Mouse (Mus musculus) gastrocnemius, postnatal 14 days (tissue): ENCODE measurements around the gene Rrp7a. TPM values are rescaled to one million over a fixed set of nuclear protein-coding genes. Genes with fewer than 3 reads are reported as not detected.

Experiments used
- DNase-seq: peaks from one replicate; pipeline ENCODE4 v3.0.0; 2021; ENCODE audit warnings: mixed read lengths
- intact Hi-C: fragments of 180-260 bp; cut with DNase I; formaldehyde crosslinking; loops from one replicate; pipeline ENCODE4 v1.15.1; 2025; ENCODE audit warnings: low total_unique reads
- total RNA-seq, 2 experiments: library from RNA; stranded (reverse); gene quantifications; 2 replicates each; pipeline ENCODE4 v1.2.3; 2021

Gene Rrp7a
- total RNA-seq, 2 experiments from 2014 or later, result 40.2 to 41.2 TPM

DNA sequence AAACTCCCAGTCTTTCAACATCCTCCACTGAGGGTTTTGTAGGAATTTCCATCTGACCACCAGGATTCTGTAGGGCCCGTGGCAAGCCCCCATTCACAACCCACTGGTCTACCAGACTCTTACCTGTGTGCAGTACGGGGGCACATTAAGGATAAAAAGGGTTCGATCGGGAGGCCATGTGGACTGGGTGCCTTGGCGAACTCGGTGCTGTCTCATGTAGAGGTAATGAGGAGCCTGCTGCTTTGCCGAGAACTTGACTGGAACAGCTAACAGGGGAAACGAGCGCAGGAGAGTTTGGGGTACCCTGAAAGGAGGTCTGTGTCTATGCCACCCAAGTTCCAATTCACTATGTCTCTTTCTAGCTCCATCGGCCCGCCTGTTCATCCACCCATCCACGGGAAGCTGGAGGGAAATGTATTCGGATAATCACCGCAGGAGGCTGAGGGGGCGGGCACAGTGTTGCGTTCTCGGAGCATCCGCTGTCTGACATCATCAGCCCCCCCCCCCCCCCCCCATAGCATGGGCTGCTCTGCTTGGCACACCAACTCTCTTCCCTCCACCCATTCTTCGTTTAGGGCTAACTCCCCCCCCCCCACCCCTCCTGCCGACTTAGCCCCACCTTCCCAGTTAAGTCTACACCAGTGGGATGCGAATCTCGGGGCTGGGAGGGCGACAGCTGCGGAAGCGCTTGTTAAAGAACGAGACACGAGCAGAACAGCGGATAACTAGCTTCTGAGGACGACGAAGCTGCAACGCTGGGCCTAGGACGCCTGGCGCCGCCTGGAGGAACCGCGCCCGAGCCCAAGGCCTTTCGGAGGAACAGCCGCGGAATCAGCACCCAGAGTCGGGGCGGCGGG lies 664 bp downstream of the Rrp7a start:
- intact Hi-C loops, result no loop called here
- DNase-seq, result peak; percentile 38

DNA sequence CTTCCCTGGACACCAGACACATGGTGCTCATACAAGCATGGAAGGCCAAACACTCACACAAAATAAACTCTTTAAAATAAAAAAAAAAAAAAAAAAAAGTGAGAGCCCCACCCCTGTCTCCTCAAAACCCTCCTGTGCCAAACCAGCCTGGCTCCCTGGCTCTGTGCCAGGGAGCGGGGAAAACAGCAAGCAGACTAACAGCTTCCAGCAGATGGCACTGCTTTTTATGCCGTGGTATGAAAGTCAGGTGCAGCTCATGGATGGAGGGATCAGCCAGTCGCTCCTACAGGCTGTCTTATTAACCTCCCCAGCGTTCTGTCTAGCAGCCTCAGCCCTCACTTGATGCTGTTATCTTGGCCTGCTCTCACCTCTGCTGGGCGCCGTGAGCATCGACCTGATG lies 4.2 kb downstream of the Rrp7a start:
- intact Hi-C loops, result no loop called here
- DNase-seq, result no peak

DNA sequence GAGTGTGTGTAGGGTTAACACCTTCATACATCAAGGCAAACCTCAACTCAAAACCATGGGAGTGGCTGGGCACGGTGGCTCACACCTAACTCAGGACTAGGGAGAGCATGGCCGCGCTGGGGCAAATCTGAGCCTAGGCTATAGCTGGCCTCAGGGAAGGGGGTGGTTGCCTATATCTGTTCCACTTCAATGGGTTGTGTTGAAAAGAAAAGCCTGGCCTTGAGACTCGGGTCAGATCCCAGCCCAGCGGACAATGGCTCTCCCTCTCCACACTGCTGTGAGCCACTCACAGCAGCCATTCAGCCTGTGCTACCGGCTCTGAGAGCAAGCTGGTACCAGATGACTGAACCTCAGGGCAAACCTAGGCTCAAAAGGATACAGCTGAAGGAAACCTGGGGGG lies 7.5 kb downstream of the Rrp7a start:
- DNase-seq, result no peak
- intact Hi-C loops, result no loop called here

DNA sequence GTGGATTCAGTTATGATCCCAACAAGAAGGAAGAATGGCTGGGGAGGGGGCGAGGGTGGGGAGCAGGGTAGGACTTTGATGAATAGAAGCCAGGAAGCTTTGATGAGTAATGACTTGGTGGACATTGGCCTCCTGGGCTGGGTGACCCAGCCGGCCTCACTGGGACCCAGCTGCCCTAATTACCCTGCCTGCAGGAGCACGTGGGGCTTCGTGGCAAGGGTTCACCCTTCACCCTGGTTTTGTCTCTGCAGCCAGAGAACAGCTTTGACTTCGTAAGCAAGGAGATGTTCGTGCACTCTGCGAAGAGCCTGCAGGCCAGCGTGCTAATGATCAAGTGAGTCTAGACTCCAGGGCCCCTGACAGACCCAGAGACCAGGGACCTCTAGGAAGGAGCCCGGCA lies 8.5 kb downstream of the Rrp7a start:
- DNase-seq, result no peak
- intact Hi-C loops, result no loop called here

DNA sequence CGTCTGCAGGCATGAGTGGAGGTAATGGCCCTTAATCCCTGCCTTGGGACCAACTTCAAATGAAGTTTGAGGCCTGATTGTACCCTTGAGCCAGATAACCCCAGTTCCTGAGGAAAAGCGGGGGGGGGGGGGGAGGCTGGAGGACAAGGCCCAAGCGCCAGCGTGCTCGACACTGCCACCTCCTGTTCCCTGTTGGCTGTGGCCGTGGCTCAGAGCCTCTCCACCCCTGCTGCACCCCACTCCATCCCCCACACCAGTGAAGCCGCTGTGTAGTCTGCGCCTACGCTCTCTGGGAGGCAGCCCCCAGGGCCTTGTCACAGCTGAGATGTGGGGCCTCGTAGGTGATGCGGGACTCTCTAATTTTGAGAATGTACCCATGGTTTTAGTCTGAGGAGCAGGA lies 9.7 kb downstream of the Rrp7a start:
- intact Hi-C loops, result no loop called here
- DNase-seq, result peak; percentile 77

DNA sequence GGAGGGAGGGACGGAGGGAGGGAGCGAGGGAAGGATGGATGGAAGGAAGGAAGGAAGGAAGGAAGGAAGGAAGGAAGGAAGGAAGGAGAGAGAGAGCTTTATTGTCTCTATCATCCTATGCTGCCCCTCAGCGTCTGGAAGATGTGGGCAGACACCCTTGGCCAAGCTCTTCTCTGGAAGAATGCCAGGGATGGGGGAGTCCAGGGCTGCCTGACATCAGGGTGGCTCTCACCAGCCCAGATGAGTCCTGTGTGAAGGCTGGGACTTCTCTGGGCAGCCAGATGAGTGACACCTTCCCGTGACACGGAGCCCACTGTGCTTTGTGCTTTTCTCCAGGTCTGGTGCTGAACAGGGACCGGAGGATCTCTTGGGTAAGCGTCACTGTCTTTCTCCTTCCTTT lies 10.7 kb downstream of the Rrp7a start:
- intact Hi-C loops, result no loop called here
- DNase-seq, result no peak

DNA sequence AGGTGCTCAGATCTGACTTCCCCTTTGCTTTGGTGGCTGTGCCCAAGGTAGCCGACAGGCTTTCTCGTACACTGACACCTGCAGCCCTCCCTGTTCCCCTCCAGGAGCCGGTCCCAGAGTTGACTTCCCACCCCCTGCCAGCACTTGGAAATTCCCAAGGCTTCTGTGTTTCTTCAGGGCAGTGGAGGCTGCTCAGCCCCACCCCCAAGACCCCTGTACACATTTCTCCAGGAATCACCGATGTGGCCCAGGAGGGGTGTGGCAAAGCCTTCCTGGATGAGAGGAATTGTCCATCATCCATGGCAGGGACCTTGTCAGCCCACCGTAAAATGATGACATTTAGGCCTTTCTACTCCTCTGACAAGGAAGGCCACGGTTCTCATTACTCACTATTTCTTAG lies 11.3 kb downstream of the Rrp7a start:
- DNase-seq, result no peak
- intact Hi-C loops, result no loop called here

DNA sequence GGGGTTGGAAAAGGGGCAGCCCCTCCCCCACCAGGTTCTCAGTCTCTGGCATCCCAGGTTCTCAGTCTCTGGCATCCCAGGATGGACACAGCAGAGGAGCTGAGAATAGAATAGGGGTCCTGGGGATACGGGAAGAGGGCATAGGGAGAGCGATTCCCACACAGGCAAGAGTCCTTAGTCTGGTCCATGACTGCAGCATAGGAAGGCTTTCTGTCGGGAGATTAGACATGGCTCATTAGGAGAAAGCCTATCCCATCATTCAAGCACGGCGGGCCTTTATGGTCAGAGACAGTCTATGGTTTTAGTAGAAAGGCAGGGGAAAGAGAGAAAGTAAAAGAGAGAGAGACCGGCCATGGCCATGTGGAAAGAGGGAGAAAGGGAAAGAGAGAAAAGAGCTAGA lies 14.8 kb downstream of the Rrp7a start:
- DNase-seq, result no peak
- intact Hi-C loops, result loop anchor here (10.0 kb wide), 1 partner anchor 293 kb away; no protein-coding TSS in a partner anchor

DNA sequence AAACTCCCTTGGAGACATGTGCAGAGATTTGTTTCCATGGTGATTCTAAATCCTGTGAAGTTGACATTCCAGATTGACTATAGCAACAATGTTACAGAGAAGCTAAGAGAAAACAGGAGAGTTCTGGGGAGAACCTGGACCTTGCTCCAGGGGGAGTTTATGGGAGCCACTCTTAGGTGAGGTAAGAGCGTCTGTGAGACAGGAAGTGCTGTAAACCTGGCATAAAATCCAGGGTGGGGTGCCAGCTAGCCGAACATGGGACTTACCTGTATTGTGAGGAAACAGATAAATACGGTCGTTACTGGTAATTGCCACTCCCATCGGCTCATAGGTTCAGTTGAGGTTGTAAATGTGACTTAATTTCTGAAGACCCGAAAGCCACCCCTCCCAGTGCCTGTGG lies 16.2 kb downstream of the Rrp7a start:
- intact Hi-C loops, result loop anchor here (10.0 kb wide), 1 partner anchor 292 kb away; no protein-coding TSS in a partner anchor
- no peak for DNase-seq

DNA sequence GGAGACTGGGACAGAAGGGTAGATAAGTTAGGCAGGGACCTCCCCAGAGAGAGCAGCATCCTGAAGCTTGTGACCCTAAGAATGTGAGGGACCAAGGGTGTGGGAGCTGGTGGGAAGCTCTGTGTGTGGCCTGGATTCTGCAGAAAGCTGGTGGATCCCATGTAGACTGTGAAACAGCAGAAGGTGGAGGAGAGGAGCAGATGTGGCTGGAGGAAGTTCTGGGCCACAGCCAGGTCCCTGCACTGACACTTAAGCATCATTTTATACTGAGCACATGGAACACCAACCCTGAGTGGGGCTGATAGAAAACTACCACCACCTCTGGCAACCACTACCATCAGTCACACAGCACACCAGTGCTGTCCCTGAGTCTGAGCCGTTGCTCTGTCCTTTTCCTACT lies 19.5 kb downstream of the Rrp7a start:
- DNase-seq, result no peak

DNA sequence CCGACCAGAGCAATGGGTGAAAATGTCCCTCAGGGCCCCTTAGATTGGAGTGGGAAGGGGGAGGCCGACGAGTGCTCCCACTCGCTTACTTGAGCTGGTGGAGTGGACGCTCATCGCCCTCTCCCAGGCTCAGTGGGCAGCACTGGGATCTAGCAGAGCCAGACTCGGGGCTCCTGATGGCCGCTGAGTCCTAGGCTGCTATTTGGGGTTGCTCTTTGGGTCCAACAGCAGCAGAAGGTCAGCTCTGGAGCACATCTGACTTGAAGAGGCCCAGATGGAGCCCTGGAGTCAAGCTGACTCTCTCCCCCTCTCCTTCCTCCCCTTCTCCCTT lies 22.3 kb downstream of the Rrp7a start:
- intact Hi-C loops, result loop anchor here (10.0 kb wide), 1 partner anchor 285 kb away; no protein-coding TSS in a partner anchor
- no peak for DNase-seq

More for the DNA sequence above, 19.5 kb downstream of the Rrp7a start:
- intact Hi-C loops, result loop anchor here (10.0 kb wide), 1 partner anchor 288 kb away; no protein-coding TSS in a partner anchor

DNA sequence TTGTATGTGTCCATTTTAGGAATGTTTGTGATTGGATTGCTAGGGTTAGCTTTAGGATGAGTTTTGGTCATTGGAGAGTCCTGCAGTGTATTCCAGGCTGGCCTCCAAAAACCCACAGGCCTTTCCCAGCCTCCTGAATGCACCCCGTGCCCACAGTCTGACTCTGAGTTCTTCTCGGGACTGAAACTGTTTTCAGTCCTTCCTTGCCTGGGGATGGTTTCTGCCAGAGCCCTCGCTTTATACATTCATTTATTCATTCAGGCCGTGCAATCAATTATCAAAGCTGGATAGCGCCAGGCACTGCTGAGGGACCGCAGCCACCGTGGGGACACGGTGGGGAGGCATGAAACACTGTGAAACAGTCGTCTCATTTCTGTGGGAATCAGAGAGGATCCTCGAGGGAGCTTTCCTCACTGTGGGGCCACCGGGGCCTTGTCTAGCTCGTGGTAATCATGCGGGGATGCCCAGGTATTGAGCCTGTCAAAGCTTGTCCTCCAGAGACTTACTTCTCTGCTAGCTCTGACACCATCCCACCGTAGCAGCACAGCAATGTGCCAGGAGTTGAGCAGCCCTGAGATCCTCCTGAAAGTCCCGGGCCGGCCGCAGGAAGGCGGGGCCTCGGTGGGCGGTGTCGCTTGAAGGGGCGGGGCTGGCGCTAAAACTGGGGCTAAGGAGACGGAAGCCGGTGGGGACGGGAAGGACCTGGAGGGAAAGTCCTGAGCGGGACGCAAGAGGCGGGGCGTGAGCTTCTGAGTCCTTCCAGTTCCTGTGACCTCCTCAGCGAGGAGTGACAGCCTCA lies 22.9 kb downstream of the Rrp7a start:
- peak; percentile 94 for DNase-seq
- intact Hi-C loops, result loop anchor here (10.0 kb wide), 1 partner anchor 285 kb away; no protein-coding TSS in a partner anchor

DNA sequence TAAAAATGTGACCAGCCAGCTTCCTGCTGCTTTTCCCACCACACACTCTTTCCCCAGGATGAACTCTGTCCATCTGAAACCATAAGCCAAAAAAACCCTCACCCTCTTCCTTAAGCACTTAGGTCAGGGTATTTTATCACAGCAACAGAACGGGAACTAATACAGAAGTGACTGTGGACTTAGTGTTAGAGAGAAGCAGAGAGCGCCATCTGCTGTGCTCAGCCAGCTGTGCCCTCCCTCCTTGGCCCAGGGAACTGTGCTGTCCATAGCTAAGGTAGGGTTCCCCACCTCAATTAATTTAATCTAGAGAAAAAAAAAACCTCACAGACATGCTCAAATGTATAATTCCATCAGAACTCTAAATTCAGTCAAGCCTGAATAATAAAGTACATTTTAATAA lies 26.7 kb downstream of the Rrp7a start:
- intact Hi-C loops, result no loop called here

DNA sequence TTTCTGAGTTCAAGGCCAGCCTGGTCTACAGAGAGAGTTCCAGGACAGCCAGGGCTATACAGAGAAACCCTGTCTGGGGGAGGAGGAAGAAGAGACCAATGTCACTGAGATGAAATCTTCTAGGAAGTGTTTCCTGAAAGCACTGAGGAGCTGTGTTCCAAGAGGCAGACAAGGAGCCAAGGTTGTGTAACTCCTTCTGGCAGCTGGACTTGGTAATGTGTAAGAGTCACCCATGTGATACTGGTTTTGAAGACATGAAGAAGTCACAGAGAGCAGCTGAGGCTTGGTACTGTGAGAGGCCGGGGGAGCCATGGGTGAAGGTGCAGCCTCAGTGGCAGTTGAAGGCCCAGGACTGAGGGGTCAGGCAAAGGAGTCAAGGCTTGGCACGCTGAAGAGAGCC lies 28.9 kb downstream of the Rrp7a start:
- DNase-seq, result peak; percentile 37
- intact Hi-C loops, result no loop called here

More for the DNA sequence above, 26.7 kb downstream of the Rrp7a start:
- DNase-seq, result no peak

DNA sequence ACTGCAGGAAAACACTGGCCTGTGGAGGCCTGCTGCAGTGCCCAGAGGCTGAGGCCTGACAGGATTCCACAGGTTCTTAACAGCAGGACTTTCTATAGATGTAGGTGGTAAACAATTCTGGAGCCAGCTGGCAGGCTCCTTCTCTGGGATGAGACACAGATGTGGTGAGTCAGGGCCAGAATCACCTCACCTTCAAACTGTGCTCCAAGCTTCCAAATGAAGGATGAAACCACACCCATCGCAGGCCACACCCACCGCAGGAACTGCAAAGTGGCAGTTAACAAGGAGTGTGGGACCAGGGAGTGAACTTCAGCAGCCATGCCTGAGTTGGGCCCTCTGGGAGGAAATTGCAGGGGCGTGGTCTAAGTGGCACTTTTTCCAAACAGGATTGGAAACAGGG lies 31.7 kb downstream of the Rrp7a start:
- intact Hi-C loops, result no loop called here
- DNase-seq, result no peak

DNA sequence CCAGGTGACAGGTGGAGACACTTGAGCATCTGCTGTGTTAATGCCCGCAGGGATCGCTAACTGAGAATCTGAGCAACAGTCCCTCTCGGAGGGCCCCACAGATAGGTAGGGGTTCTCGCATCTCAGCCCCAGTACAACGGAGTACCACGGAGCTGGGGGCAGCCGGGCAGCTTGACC lies 33.3 kb downstream of the Rrp7a start, which contains the start of gene Serhl:
TSS of gene Serhl (plus strand) at position 78 of the 177 bp plus-strand sequence.
- DNase-seq, result no peak
- intact Hi-C loops, result no loop called here

DNA sequence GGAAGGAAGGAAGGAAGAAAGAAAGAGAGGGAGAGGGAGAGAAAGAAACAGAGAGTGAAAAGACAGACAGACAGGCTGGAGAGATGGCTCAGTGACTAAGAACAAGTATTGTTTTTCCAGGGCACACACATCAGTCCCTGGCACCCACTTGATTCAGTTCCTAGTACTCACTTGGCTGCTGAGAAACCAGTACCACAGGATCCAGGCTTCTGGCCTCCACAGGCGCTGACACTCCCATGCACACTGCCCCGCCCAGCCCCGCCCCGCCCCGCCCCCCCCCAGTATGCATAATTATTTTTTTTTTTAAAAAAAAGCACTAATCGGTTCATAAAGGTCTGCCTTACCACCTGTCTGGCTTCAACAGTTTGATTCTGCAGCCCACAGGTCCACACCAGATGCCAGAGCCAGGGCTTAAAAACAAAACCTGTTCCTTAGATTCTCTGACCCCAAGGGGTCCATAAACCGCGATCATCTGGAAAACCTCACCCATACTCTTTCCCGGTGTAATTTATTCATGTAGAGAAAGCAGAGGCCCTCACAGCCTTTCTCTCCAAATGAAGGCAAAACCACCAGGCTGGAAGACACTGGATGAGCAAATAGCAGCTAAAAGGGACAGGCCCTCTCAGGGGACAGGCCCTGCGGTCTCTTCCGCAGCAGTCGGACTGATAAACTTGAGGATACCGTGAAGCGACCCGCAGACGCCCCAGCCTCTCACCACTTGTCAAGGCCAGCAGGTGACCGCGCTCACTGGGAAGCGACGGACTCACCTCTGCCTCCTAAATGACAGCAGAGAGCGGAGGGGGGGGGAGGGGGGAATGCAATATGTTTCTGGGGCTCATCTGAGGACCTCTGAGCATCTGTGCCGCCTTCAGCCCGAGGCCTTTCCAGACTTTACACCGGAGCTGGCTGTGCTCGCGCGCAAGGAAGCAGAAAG lies 33.8 kb downstream of the Rrp7a start:
- intact Hi-C loops, result no loop called here
- DNase-seq, result no peak

DNA sequence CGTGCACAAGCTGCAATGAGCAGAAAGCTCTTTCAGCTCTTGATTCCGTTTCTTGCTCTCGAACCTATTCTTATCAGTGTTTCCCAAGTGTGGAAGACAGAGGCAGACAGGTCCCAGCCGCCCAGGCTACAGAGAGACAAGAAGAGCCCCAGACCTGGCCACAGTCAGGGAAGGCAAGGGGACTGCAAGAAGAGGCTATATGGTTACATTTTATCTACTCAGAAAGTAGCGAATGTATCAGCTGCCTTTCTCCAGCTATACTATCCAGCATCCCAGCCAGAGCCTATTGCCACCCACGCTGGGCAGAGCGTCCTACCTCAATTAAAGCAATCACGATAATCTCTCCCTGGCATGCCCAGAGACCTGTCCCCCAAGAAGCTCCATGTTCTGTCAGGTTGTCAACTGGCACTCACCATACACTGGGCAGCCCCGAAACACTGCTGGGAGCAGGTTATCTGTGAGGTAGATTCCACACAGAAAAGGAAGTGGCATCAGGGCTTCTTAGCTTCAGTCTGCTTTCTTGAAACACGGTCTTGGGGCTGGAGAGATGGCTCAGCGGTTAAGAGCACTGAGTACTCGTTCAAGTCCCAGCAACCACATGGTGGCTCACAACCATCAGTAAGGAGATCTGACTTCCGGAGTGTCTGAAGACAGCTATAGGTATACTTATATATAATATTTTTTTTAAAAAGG lies 35.8 kb downstream of the Rrp7a start:
- intact Hi-C loops, result no loop called here
- no peak for DNase-seq

DNA sequence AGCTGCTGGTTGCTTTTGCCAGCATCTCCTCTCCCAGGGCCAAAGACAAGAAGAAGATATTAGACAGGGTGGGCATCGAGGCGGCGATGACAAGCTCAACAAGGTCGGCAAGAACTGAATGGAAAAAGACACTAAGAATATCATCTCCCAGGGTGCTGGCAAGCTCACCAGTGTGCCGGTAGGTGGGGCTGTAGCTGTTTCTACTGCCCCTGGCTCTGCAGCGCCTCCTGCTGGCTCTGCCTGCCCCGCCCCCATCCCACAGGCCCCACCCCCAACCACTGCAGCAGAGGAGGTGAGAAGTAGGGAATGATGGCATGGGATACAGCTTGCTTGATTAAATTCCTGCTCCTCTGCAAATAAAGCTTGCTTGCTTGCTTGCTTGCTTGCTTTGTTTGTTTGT lies 36.7 kb downstream of the Rrp7a start:
- DNase-seq, result peak; percentile 53
- intact Hi-C loops, result no loop called here
